Mouse (Mus musculus) G1E (cell line): ENCODE data around the gene Wdr24.

ENCODE experiments used
- CTCF ChIP-seq: IDR thresholded peaks from 2 replicates; pipeline ENCODE4 v1.5.1; 2012; ENCODE audit warnings: low read depth, low read length, inconsistent platforms, mixed read lengths
- GATA1 ChIP-seq: IDR thresholded peaks from 2 replicates; pipeline ENCODE4 v1.6.1; 2012; ENCODE audit warnings: borderline replicate concordance, low read length, inconsistent platforms, mixed read lengths
- GATA2 ChIP-seq: IDR thresholded peaks from 2 replicates; pipeline ENCODE4 v1.6.1; 2012; ENCODE audit warnings: low read depth, low read length, inconsistent platforms, borderline replicate concordance
- TAL1 ChIP-seq: conservative IDR thresholded peaks from 2 replicates; pipeline ENCODE4 v1.6.1; 2012; ENCODE audit warnings: low read depth, low read length, inconsistent platforms, mixed read lengths

DNA sequence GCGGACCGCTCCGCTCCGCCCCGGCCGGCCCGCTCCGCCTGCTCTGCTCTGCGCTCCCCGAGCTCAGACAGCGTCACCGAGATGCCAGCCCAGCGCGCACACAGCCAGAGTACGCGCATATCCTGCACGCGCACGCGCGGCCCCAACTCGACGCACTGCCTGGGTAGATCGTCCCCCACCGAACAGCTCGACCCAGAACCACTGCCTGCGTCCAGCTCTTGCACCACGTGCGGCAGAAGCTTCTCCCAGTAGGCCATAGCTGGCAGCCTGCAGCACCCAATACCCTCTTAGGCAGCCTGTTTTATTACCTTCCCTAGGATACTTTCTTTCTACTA lies 13.6 kb downstream of the Wdr24 start, which contains the start of gene Rhbdl1:
- TF ChIP-seq CTCF = no peak
- TF ChIP-seq TAL1 = no peak
- TF ChIP-seq GATA1 = no peak
- TF ChIP-seq GATA2 = no peak
